Mouse (Mus musculus) layer of hippocampus, postnatal 25 days (tissue): Measurements from ENCODE around the gene Wwp2. TPM values are rescaled to one million over a fixed set of nuclear protein-coding genes. Genes with fewer than 3 reads are reported as not detected.
"Not testable (repeated sequence)": the region's sequence is repeated elsewhere in the genome, so short reads cannot be mapped to it uniquely, and the experiment has no call there.

ENCODE experiments used
- DNase-seq, 2 experiments: peaks; one replicate each; pipeline ENCODE4 v3.0.0; 2022; ENCODE audit warnings: mixed read lengths in 2 of 2, low spot score in 1 of 2; ENCODE audit errors: extremely low spot score in 1 of 2
- total RNA-seq, 2 experiments: library from RNA; stranded (reverse); gene quantifications; 2 replicates each; pipeline ENCODE4 v1.2.3; 2021

The Wwp2 gene
- total RNA-seq, 2 experiments from 2014 or later = 36.3 to 37.0 TPM

GRCm38 (mm10) chr8:107472403-107473100 lies 36.4 kb downstream of the Wwp2 start:
- DNase-seq = no peak

GRCm38 (mm10) chr8:107473369-107473768 lies 37.2 kb downstream of the Wwp2 start:
- DNase-seq = no peak

GRCm38 (mm10) chr8:107475613-107476012 lies 39.4 kb downstream of the Wwp2 start:
- no peak for DNase-seq

- not testable (repeated sequence) for DNase-seq
Measured at GRCm38 (mm10) chr8:107476786-107477185, 40.6 kb downstream of the Wwp2 start.

GRCm38 (mm10) chr8:107478728-107479127 lies 42.6 kb downstream of the Wwp2 start:
- no peak for DNase-seq

- DNase-seq = no peak
Measured at GRCm38 (mm10) chr8:107480436-107480835, 44.3 kb downstream of the Wwp2 start.

- DNase-seq = peak; percentile 35 to 40
Measured at GRCm38 (mm10) chr8:107483250-107483649, 47.1 kb downstream of the Wwp2 start.

GRCm38 (mm10) chr8:107484956-107485355 lies 48.8 kb downstream of the Wwp2 start:
- DNase-seq = no peak

- DNase-seq = no peak
Measured at GRCm38 (mm10) chr8:107488551-107488950, 52.4 kb downstream of the Wwp2 start.

- no peak for DNase-seq
Measured at GRCm38 (mm10) chr8:107489086-107489485, 52.9 kb downstream of the Wwp2 start.

GRCm38 (mm10) chr8:107489921-107490320 lies 53.8 kb downstream of the Wwp2 start:
- DNase-seq = no peak

- DNase-seq = no peak
Measured at GRCm38 (mm10) chr8:107490649-107491048, 54.5 kb downstream of the Wwp2 start.

- no peak for DNase-seq
Measured at GRCm38 (mm10) chr8:107491212-107491611, 55.0 kb downstream of the Wwp2 start.

GRCm38 (mm10) chr8:107491831-107492230 lies 55.7 kb downstream of the Wwp2 start:
- DNase-seq = no peak

- no peak for DNase-seq
Measured at GRCm38 (mm10) chr8:107492802-107493201, 56.6 kb downstream of the Wwp2 start.

GRCm38 (mm10) chr8:107495425-107495824 lies 59.3 kb downstream of the Wwp2 start:
- no peak for DNase-seq

GRCm38 (mm10) chr8:107497708-107498107 lies 61.5 kb downstream of the Wwp2 start:
- DNase-seq = no peak

- no peak for DNase-seq
Measured at GRCm38 (mm10) chr8:107498390-107498789, 62.2 kb downstream of the Wwp2 start.

GRCm38 (mm10) chr8:107498806-107499205 lies 62.6 kb downstream of the Wwp2 start:
- no peak for DNase-seq

- no peak for DNase-seq
Measured at GRCm38 (mm10) chr8:107499519-107499918, 63.4 kb downstream of the Wwp2 start.

GRCm38 (mm10) chr8:107502407-107502806 lies 66.2 kb downstream of the Wwp2 start:
- no peak for DNase-seq

GRCm38 (mm10) chr8:107502922-107503321 lies 66.8 kb downstream of the Wwp2 start:
- DNase-seq = no peak

GRCm38 (mm10) chr8:107503354-107503753 lies 67.2 kb downstream of the Wwp2 start:
- DNase-seq = no peak
